Mouse (Mus musculus): ENCODE measurements at regions not wholly inside any gene's neighbourhood (a gene's known extent, or its start where the extent isn't known, plus 50 kb on each side); places are given as distances from the start of the nearest gene placed in this dataset.

DNA sequence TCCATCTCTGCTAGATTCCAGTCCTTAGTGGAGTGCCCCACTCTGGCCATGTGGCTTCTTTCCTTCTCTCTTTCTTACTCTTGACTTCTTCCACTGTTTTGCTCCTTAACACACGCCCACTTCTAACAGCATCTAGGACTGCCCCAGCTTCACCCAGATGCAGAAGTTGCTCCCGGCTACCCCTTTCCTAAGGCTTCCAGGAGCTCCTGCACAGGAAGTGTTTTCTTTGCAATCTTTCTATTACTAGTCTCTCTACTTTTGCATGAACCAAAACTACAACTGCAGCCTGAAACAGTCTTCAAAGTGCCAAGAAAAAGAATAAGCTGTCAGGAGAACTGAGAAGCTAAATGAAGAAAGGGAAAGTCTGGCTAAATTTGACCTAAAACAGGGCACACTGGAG lies 236.6 kb upstream of the Pex5l start:
- no peak for TF ChIP-seq CTCF (IDR thresholded peaks at IDR 0.05)
- TF ChIP-seq POLR2A (IDR thresholded peaks at IDR 0.05; ENCODE audit: insufficient read depth, low read depth, low read length): no peak
- no peak for TF ChIP-seq EP300 (IDR thresholded peaks at IDR 0.05; ENCODE audit: insufficient read depth, low read depth, low read length)
